In genomic region chr12:83521083-83521482, GRCm38 (mm10) we compare ENCODE assay signal across 8 mouse cellular contexts. TPM values are rescaled to one million over a fixed set of nuclear protein-coding genes. Genes with fewer than 3 reads are reported as not detected.
A peak's percentile ranks its signal among the peaks of the same experiment; 100 is the strongest.
DNase-seq lines count a peak whose midpoint lies in the region; ATAC-seq lines count a peak whose summit lies in the region.
"Had no signal": no experiment of that assay in that cellular context is flagged by ENCODE, and none has a peak within 500 bp of the region (broad histone marks: within the 10 kb centered on the region; RNA-seq: fewer than 3 reads in every experiment).

No protein-coding gene starts in this region.

- peak overlapping the region; percentile 71 for H3K4me3 ChIP-seq in neural tube, embryonic 11.5 days (ENCODE audit: low read depth, low read length)
- peak overlapping the region; percentile 57 for H3K4me3 ChIP-seq in forebrain, embryonic 12.5 days (replicated peaks)
- peak overlapping the region; percentile 76 for H3K4me3 ChIP-seq in liver, embryonic 13.5 days (replicated peaks)

- H3K27me3 ChIP-seq in neural tube, embryonic 11.5 days (ENCODE audit: control insufficient read depth, insufficient read depth, low read length), result no peaks in the 10 kb centered on the region
- no peaks in the 10 kb centered on the region for H3K27me3 ChIP-seq in forebrain, embryonic 12.5 days
- no peaks in the 10 kb centered on the region for H3K27me3 ChIP-seq in liver, embryonic 13.5 days

- H3K9ac ChIP-seq in neural tube, embryonic 11.5 days (ENCODE audit: low read length), result peak overlapping the region; percentile 72; the same call in 1 of the 2 replicates
- H3K9ac ChIP-seq in forebrain, embryonic 12.5 days, result peak overlapping the region; percentile 61; the same call in 1 of the 2 replicates
- peak overlapping the region; percentile 74 for H3K9ac ChIP-seq in liver, embryonic 13.5 days

- no peak for DNase-seq in neural tube, embryonic 11.5 days (ENCODE audit: low spot score)
- DNase-seq in neural tube, embryonic 10.5 days (ENCODE audit: extremely low spot score, low spot score), result no peak
- DNase-seq in liver, embryonic 13.5 days, result no peak
- DNase-seq in right cerebral cortex, postnatal 36 days (ENCODE audit: low spot score in 2 of 2), result no peak
- no peak for DNase-seq in spleen, postnatal 10 days (ENCODE audit: low spot score in 2 of 2)
- DNase-seq: kidney, postnatal 10 days had no signal

- no peak for ATAC-seq in neural tube, embryonic 11.5 days (ENCODE audit: insufficient read depth, low FRiP score, low TSS enrichment)
- no peak for ATAC-seq in forebrain, embryonic 12.5 days (ENCODE audit: low FRiP score)
- no peak for ATAC-seq in liver, embryonic 13.5 days (ENCODE audit: low read depth)
- ATAC-seq in frontal cortex, adult (ENCODE audit: low TSS enrichment), result no peak

- no peaks in the 10 kb centered on the region for H3K36me3 ChIP-seq in neural tube, embryonic 11.5 days (ENCODE audit: control insufficient read depth, insufficient read depth, low read length)
- no peaks in the 10 kb centered on the region for H3K36me3 ChIP-seq in forebrain, embryonic 12.5 days (replicated peaks)
- H3K36me3 ChIP-seq in liver, embryonic 13.5 days, result no peaks in the 10 kb centered on the region

- H3K4me2 ChIP-seq in neural tube, embryonic 11.5 days (ENCODE audit: low read depth), result peak overlapping the region; percentile 67
- peak overlapping the region; percentile 74 for H3K4me2 ChIP-seq in forebrain, embryonic 12.5 days
- H3K4me2 ChIP-seq in liver, embryonic 13.5 days, result peak overlapping the region; percentile 84

- WGBS in neural tube, embryonic 11.5 days, result 52% methylated on average over 8 of the region's 8 CpGs
- 60% methylated on average over 8 of the region's 8 CpGs for WGBS in forebrain, embryonic 12.5 days
- 23% methylated on average over 8 of the region's 8 CpGs for WGBS in liver, embryonic 13.5 days (ENCODE audit: insufficient replicate concordance)

- no peaks in the 10 kb centered on the region for H3K9me3 ChIP-seq in neural tube, embryonic 11.5 days (ENCODE audit: control insufficient read depth, low read length)
- H3K9me3 ChIP-seq in forebrain, embryonic 12.5 days, result no peaks in the 10 kb centered on the region
- H3K9me3 ChIP-seq in liver, embryonic 13.5 days (replicated peaks), result no peaks in the 10 kb centered on the region

- H3K27ac ChIP-seq in neural tube, embryonic 11.5 days (ENCODE audit: low read depth, low read length), result no peak overlapping the region
- no peak overlapping the region for H3K27ac ChIP-seq in forebrain, embryonic 12.5 days
- peak overlapping the region; percentile 81 for H3K27ac ChIP-seq in liver, embryonic 13.5 days

- peaks cover 4% of the 10 kb centered on the region; the same call in 1 of the 2 replicates for H3K4me1 ChIP-seq in neural tube, embryonic 11.5 days (ENCODE audit: control insufficient read depth, insufficient read depth, low read length)
- peaks cover 15% of the 10 kb centered on the region for H3K4me1 ChIP-seq in forebrain, embryonic 12.5 days
- peaks cover 74% of the 10 kb centered on the region for H3K4me1 ChIP-seq in liver, embryonic 13.5 days (replicated peaks)

RNA-seq across cellular contexts. Expression of gene Dcaf4, which starts 0.8 kb away (rescaled TPM):
- polyA plus RNA-seq in neural tube, embryonic 11.5 days (2014; fragmentation: Nextera tagmentation; extraction: Ambion mirVana), result 24.0 and 25.3 TPM in 2 replicates
- 26.4 and 33.1 TPM in 2 replicates for polyA plus RNA-seq in forebrain, embryonic 12.5 days (2016; fragmentation: Nextera tagmentation; extraction: Ambion mirVana)
- 14.7 and 16.0 TPM in 2 replicates for polyA plus RNA-seq in liver, embryonic 13.5 days (2015; fragmentation: Nextera tagmentation; extraction: Ambion mirVana)

RNA-seq across cellular contexts. Expression of gene Dpf3, which starts 33.6 kb away (rescaled TPM):
- polyA plus RNA-seq in neural tube, embryonic 11.5 days (2014; fragmentation: Nextera tagmentation; extraction: Ambion mirVana), result 10.8 and 11.0 TPM in 2 replicates
- polyA plus RNA-seq in forebrain, embryonic 12.5 days (2016; fragmentation: Nextera tagmentation; extraction: Ambion mirVana), result 7.5 and 7.7 TPM in 2 replicates
- 6.6 and 7.0 TPM in 2 replicates for polyA plus RNA-seq in liver, embryonic 13.5 days (2015; fragmentation: Nextera tagmentation; extraction: Ambion mirVana)
